Mouse (Mus musculus): ENCODE measurements around the gene Wdr76. TPM values are rescaled to one million over a fixed set of nuclear protein-coding genes. Genes with fewer than 3 reads are reported as not detected.
A peak's percentile ranks its signal among the peaks of the same experiment; 100 is the strongest.

The Wdr76 gene
- polyA plus RNA-seq, 1 experiment = 7.7 TPM

- TF ChIP-seq POLR2A (IDR thresholded peaks at IDR 0.05; ENCODE audit: borderline replicate concordance, extremely low read depth, insufficient read depth, insufficient read length, poor library complexity, severe bottlenecking) (no peak), CTCF (IDR thresholded peaks at IDR 0.05; ENCODE audit: borderline replicate concordance, extremely low read depth, insufficient read depth, insufficient read length) (no peak)
These were observed 43.1 kb downstream of the Wdr76 start for GRCm38 (mm10) chr2:121549630-121550029.

GRCm38 (mm10) chr2:121551271-121551670, 44.7 kb downstream of the Wdr76 start:
- TF ChIP-seq POLR2A (IDR thresholded peaks at IDR 0.05; ENCODE audit: borderline replicate concordance, extremely low read depth, insufficient read depth, insufficient read length, poor library complexity, severe bottlenecking) = no peak

More at GRCm38 (mm10) chr2:121549630-121550029, 43.1 kb downstream of the Wdr76 start:
- DNase-seq (ENCODE audit: low read depth) = no peak

GRCm38 (mm10) chr2:121563117-121563516, 56.6 kb downstream of the Wdr76 start:
- DNase-seq (ENCODE audit: low read depth) = no peak
- TF ChIP-seq CTCF (IDR thresholded peaks at IDR 0.05; ENCODE audit: borderline replicate concordance, extremely low read depth, insufficient read depth, insufficient read length) (no peak), POLR2A (IDR thresholded peaks at IDR 0.05; ENCODE audit: borderline replicate concordance, extremely low read depth, insufficient read depth, insufficient read length, poor library complexity, severe bottlenecking) (no peak)

More at GRCm38 (mm10) chr2:121551271-121551670, 44.7 kb downstream of the Wdr76 start:
- DNase-seq (ENCODE audit: low read depth) = no peak

GRCm38 (mm10) chr2:121565911-121566310, 59.4 kb downstream of the Wdr76 start:
- DNase-seq (ENCODE audit: low read depth) = peak; percentile 8

GRCm38 (mm10) chr2:121570049-121570448, 63.5 kb downstream of the Wdr76 start:
- TF ChIP-seq POLR2A (IDR thresholded peaks at IDR 0.05; ENCODE audit: borderline replicate concordance, extremely low read depth, insufficient read depth, insufficient read length, poor library complexity, severe bottlenecking) = no peak
- TF ChIP-seq CTCF (IDR thresholded peaks at IDR 0.05; ENCODE audit: borderline replicate concordance, extremely low read depth, insufficient read depth, insufficient read length) = no peak
- DNase-seq (ENCODE audit: low read depth) = no peak

More at GRCm38 (mm10) chr2:121565911-121566310, 59.4 kb downstream of the Wdr76 start:
- TF ChIP-seq CTCF (IDR thresholded peaks at IDR 0.05; ENCODE audit: borderline replicate concordance, extremely low read depth, insufficient read depth, insufficient read length) (no peak), POLR2A (IDR thresholded peaks at IDR 0.05; ENCODE audit: borderline replicate concordance, extremely low read depth, insufficient read depth, insufficient read length, poor library complexity, severe bottlenecking) (no peak)

- no peak for DNase-seq (ENCODE audit: low read depth)
- TF ChIP-seq POLR2A (IDR thresholded peaks at IDR 0.05; ENCODE audit: borderline replicate concordance, extremely low read depth, insufficient read depth, insufficient read length, poor library complexity, severe bottlenecking) (no peak), CTCF (IDR thresholded peaks at IDR 0.05; ENCODE audit: borderline replicate concordance, extremely low read depth, insufficient read depth, insufficient read length) (no peak)
These were observed 64.6 kb downstream of the Wdr76 start for GRCm38 (mm10) chr2:121570999-121571655.

- peak; percentile 92 for TF ChIP-seq CTCF (IDR thresholded peaks at IDR 0.05; ENCODE audit: borderline replicate concordance, extremely low read depth, insufficient read depth, insufficient read length)
- TF ChIP-seq POLR2A (IDR thresholded peaks at IDR 0.05; ENCODE audit: borderline replicate concordance, extremely low read depth, insufficient read depth, insufficient read length, poor library complexity, severe bottlenecking) = no peak
- DNase-seq (ENCODE audit: low read depth) = peak; percentile 90
These were observed 65.3 kb downstream of the Wdr76 start for GRCm38 (mm10) chr2:121571780-121572179.

GRCm38 (mm10) chr2:121574066-121574630, 67.6 kb downstream of the Wdr76 start:
- DNase-seq (ENCODE audit: low read depth) = peak; percentile 19
- TF ChIP-seq POLR2A (IDR thresholded peaks at IDR 0.05; ENCODE audit: borderline replicate concordance, extremely low read depth, insufficient read depth, insufficient read length, poor library complexity, severe bottlenecking) (no peak), CTCF (IDR thresholded peaks at IDR 0.05; ENCODE audit: borderline replicate concordance, extremely low read depth, insufficient read depth, insufficient read length) (no peak)

- peak; percentile 33 for DNase-seq (ENCODE audit: low read depth)
- TF ChIP-seq CTCF (IDR thresholded peaks at IDR 0.05; ENCODE audit: borderline replicate concordance, extremely low read depth, insufficient read depth, insufficient read length) = no peak
- no peak for TF ChIP-seq POLR2A (IDR thresholded peaks at IDR 0.05; ENCODE audit: borderline replicate concordance, extremely low read depth, insufficient read depth, insufficient read length, poor library complexity, severe bottlenecking)
These were observed 69.2 kb downstream of the Wdr76 start for GRCm38 (mm10) chr2:121575741-121576201.

GRCm38 (mm10) chr2:121582809-121583376, 76.4 kb downstream of the Wdr76 start:
- TF ChIP-seq POLR2A (IDR thresholded peaks at IDR 0.05; ENCODE audit: borderline replicate concordance, extremely low read depth, insufficient read depth, insufficient read length, poor library complexity, severe bottlenecking) (no peak), CTCF (IDR thresholded peaks at IDR 0.05; ENCODE audit: borderline replicate concordance, extremely low read depth, insufficient read depth, insufficient read length) (no peak)
- peak; percentile 48 for DNase-seq (ENCODE audit: low read depth)

GRCm38 (mm10) chr2:121583468-121584116, 77.1 kb downstream of the Wdr76 start:
- no peak for TF ChIP-seq POLR2A (IDR thresholded peaks at IDR 0.05; ENCODE audit: borderline replicate concordance, extremely low read depth, insufficient read depth, insufficient read length, poor library complexity, severe bottlenecking)
- TF ChIP-seq CTCF (IDR thresholded peaks at IDR 0.05; ENCODE audit: borderline replicate concordance, extremely low read depth, insufficient read depth, insufficient read length) = no peak
- DNase-seq (ENCODE audit: low read depth) = peak; percentile 80

Data from brain, embryonic 14.5 days (tissue).